Mouse (Mus musculus): ENCODE data around the gene Ier5l.

The Ier5l gene

DNA sequence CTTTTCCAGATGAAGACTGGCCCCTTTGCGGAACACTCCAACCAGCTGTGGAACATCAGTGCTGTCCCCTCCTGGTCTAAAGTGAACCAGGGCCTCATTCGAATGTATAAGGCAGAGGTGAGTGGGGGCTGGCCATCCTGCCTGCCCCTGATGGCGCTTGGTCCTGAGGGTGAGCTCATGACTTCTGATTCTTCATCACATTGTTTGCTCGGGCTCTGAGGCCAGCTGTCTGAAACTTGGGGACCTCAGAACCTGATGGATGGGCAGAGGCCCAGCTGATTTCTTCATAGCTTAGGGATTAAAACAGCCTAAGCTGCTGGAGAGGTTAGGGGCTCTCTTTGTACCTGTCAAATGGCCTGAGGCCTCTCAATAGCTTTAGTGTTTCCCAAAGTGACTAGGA, 30.7 kb downstream of the Ier5l start:
- no peak for ATAC-seq (ENCODE audit: insufficient number of reproducible peaks, low FRiP score, low TSS enrichment)

DNA sequence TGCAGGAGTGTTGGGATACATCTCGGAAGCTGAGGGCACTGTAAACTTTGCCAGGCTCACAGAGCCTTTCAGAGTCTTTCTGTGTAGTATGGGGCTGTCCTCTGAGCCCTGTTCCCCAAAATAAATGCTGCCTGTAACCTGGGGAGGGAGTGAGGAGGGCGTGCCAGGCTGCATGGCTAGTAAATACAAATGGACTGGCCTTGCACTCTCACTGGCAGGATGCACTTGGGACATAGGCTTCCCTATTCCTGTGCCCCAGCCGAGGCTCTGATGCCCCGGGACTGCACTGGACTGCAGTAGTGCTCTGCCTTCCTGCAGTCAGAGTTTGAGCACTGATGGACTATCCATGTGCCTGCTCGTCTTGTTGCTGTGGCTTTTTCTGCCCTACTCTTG, 31.5 kb downstream of the Ier5l start:
- ATAC-seq (ENCODE audit: insufficient number of reproducible peaks, low FRiP score, low TSS enrichment) = no peak

GRCm38 (mm10) chr2:30441518-30442497, 32.2 kb downstream of the Ier5l start:
- no peak for ATAC-seq (ENCODE audit: insufficient number of reproducible peaks, low FRiP score, low TSS enrichment)

- 0 out of 2 replicates have a peak, but pooled peaks have one; percentile 21 for ATAC-seq (ENCODE audit: insufficient number of reproducible peaks, low FRiP score, low TSS enrichment)
Measured at GRCm38 (mm10) chr2:30440701-30441517, 33.1 kb downstream of the Ier5l start.

DNA sequence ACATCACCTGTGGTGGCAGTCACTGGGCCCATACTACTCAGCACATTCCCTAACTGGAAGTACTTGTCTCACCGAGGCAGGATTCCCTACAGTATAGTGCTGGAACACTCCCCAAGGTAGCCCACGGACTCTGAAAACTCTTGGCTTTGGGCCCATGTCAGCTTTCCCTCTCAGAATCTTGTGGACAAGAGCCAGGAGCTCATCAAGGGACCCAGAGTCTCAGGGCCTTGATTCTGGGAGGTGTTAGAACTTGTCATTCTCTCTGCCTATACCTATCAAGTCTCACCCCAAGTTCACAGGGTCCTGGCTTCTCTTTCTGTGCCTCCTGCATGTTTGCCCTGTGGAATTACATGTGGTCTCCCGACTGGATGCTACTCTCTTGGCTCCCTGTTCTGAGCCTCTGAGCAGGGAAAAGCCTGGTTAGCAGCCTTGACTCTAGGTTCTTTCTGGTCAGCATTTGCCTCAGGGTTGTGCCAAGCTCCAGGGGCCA, 33.8 kb downstream of the Ier5l start:
- no peak for ATAC-seq (ENCODE audit: insufficient number of reproducible peaks, low FRiP score, low TSS enrichment)

GRCm38 (mm10) chr2:30439631-30440030, 34.4 kb downstream of the Ier5l start:
- no peak for ATAC-seq (ENCODE audit: insufficient number of reproducible peaks, low FRiP score, low TSS enrichment)

GRCm38 (mm10) chr2:30437791-30438190, 36.2 kb downstream of the Ier5l start:
- no peak for ATAC-seq (ENCODE audit: insufficient number of reproducible peaks, low FRiP score, low TSS enrichment)

DNA sequence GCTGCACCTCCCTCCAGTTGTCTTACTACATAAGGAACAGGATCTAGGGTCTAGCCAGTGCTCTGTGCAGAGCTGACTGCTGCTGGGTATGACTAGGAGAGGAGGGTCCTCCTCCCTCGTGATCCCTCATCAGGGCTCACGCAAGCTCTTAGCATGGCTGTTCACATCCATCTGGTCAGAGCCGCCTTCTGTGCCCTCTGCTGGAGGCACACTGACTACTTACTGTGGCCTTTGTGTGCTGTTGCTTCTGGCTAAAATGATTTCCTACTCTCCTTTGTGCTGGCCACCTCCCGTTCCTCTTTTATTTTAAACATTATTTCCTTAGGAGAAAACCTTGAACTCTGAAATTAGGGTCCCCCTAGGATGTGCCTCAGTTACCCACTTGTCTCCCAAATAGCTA, 37.2 kb downstream of the Ier5l start:
- ATAC-seq (ENCODE audit: insufficient number of reproducible peaks, low FRiP score, low TSS enrichment) = no peak

- ATAC-seq (ENCODE audit: insufficient number of reproducible peaks, low FRiP score, low TSS enrichment) = no peak
Measured at GRCm38 (mm10) chr2:30436156-30436545, 37.9 kb downstream of the Ier5l start.

DNA sequence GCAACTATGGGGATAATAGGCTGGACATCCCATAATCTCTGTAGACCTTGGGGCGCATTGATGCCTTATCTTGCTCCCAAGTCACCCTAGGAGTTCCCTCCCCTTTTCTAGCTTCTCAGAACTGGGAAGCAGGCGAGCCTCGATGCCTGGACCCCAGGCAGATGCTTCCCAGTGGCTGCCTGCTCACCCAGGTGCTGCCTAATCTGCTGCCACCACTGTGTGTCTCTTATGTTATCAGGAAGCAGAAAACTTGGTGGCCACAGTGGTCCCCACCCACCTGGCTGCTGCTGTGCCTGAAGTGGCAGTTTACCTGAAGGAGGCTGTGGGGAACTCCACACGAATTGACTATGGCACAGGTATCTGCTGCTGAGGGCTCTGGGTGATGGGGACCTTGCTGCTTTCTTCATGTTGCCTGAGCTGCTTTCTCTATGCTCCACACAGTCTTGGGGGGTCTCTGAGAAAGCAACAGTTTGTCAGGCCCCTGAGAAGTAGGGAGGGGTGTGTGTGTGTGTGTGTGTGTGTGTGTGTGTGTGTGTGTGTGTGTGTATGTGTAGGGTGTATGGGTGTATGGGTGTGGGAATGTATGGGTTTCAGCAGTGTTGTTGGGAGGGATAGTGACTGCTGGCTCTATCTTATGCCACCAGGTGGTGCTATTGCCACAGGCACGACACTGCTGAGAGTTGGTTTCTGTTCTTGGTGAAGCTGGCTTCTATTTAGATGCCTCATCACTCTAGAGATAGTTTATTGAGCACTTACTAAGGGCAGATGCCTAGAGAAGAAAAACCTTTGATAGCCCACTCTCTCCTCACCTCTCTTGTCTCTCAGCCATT, 38.5 kb downstream of the Ier5l start:
- ATAC-seq (ENCODE audit: insufficient number of reproducible peaks, low FRiP score, low TSS enrichment) = peak; percentile 38; the same call in 1 of the 2 replicates

DNA sequence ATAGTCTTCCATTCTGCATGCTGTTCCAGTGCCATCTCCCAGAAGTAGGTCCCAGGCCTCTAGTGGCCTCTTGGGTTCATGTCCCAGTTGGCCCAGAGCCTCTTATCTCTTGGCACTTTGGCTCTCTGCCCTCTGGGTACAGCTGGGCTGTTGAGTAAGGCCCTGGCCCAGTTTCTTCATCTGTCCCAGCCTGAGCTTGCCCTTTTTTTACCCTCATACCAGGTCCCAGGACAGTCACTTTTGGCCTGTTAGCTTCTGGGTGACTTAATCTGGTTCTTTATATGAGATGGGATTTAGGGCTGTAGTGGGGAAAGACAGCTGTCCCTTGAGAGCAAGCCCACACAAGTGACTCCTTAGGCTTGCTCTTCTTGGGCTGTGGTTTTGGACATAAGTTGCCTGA, 44.9 kb downstream of the Ier5l start:
- no peak; the same call in 1 of the 2 replicates for ATAC-seq (ENCODE audit: insufficient number of reproducible peaks, low FRiP score, low TSS enrichment)
